ENCODE assay signal across 8 mouse cellular contexts in genomic region chr12:111037241-111038180, GRCm38 (mm10). TPM values are rescaled to one million over a fixed set of nuclear protein-coding genes. Genes with fewer than 3 reads are reported as not detected.
DNase-seq lines count a peak whose midpoint lies in the region; ATAC-seq lines count a peak whose summit lies in the region.

No protein-coding gene starts in this region.

- H3K36me3 ChIP-seq in embryonic facial prominence, embryonic 11.5 days (replicated peaks; ENCODE audit: control insufficient read depth, insufficient read depth, low read depth, low read length): no peaks in the 10 kb centered on the region
- peaks cover 4% of the 10 kb centered on the region; the same call in 1 of the 2 replicates for H3K36me3 ChIP-seq in midbrain, embryonic 13.5 days

- no peak for ATAC-seq in cerebellum, adult (ENCODE audit: insufficient number of reproducible peaks, low FRiP score, low TSS enrichment)
- ATAC-seq in embryonic facial prominence, embryonic 11.5 days (replicated peaks; ENCODE audit: insufficient number of reproducible peaks, low FRiP score, low TSS enrichment, low read depth): no peak
- no peak for ATAC-seq in midbrain, embryonic 13.5 days

- no peaks in the 10 kb centered on the region for H3K9me3 ChIP-seq in embryonic facial prominence, embryonic 11.5 days (replicated peaks; ENCODE audit: control insufficient read depth, low read length)
- no peaks in the 10 kb centered on the region for H3K9me3 ChIP-seq in midbrain, embryonic 13.5 days

- no peaks in the 10 kb centered on the region for H3K4me1 ChIP-seq in embryonic facial prominence, embryonic 11.5 days (ENCODE audit: control insufficient read depth, insufficient read depth, low read length)
- peaks cover 28% of the 10 kb centered on the region for H3K4me1 ChIP-seq in midbrain, embryonic 13.5 days (replicated peaks)

- H3K4me3 ChIP-seq in embryonic facial prominence, embryonic 11.5 days (ENCODE audit: low read depth, low read length): peak overlapping the region; percentile 96
- H3K4me3 ChIP-seq in midbrain, embryonic 13.5 days (replicated peaks): peak overlapping the region; percentile 97

- intact Hi-C loops in heart, postnatal 25 days (cut with DNase I): no loop called here

- no peaks in the 10 kb centered on the region for H3K27me3 ChIP-seq in embryonic facial prominence, embryonic 11.5 days (ENCODE audit: control insufficient read depth, insufficient read depth, low read length)
- H3K27me3 ChIP-seq in midbrain, embryonic 13.5 days: no peaks in the 10 kb centered on the region

- WGBS in embryonic facial prominence, embryonic 11.5 days: 47% methylated on average over 18 of the region's 18 CpGs
- WGBS in midbrain, embryonic 13.5 days: 58% methylated on average over 18 of the region's 18 CpGs

- H3K9ac ChIP-seq in embryonic facial prominence, embryonic 11.5 days (replicated peaks; ENCODE audit: low read length): peak overlapping the region; percentile 73; the same call in 1 of the 2 replicates
- H3K9ac ChIP-seq in midbrain, embryonic 13.5 days (replicated peaks): peak overlapping the region; percentile 86

- DNase-seq in cerebellum, adult 11 months: peak; percentile 24
- peak; percentile 46 for DNase-seq in NIH3T3 (ENCODE audit: low read depth)
- DNase-seq in embryonic facial prominence, embryonic 11.5 days (ENCODE audit: low spot score): peak; percentile 18
- peak; percentile 14 for DNase-seq in heart, postnatal 25 days (ENCODE audit: low spot score)
- peak; percentile 50 to 71 for DNase-seq in kidney, postnatal 4 days
- peak; percentile 17 for DNase-seq in thymus, postnatal 0 days (ENCODE audit: low spot score)

- peak overlapping the region; percentile 99; the same call in 1 of the 2 replicates for H3K27ac ChIP-seq in embryonic facial prominence, embryonic 11.5 days (replicated peaks; ENCODE audit: low read depth, low read length)
- H3K27ac ChIP-seq in midbrain, embryonic 13.5 days: peak overlapping the region; percentile 99

- peak overlapping the region; percentile 61 for H3K4me2 ChIP-seq in embryonic facial prominence, embryonic 11.5 days (ENCODE audit: low read depth, low read length)
- peak overlapping the region; percentile 83 for H3K4me2 ChIP-seq in midbrain, embryonic 13.5 days (replicated peaks)

RNA-seq across cellular contexts. Expression of gene Rcor1, which starts 1.6 kb away (rescaled TPM):
- 13.6 and 16.9 TPM in 2 replicates for polyA plus RNA-seq in embryonic facial prominence, embryonic 11.5 days (2014; fragmentation: Nextera tagmentation; extraction: Ambion mirVana)
- total RNA-seq in heart, postnatal 25 days (2021): 10 to 100 TPM; 14.8 to 17.4 TPM
- 6.0 and 6.5 TPM in 2 replicates for polyA plus RNA-seq in midbrain, embryonic 13.5 days (2015; fragmentation: Nextera tagmentation; extraction: Ambion mirVana)
- 10.1 and 14.0 TPM in 2 replicates for polyA plus RNA-seq in thymus, postnatal 0 days (2015; fragmentation: Nextera tagmentation; extraction: Ambion mirVana)

RNA-seq across cellular contexts. Expression of gene Ankrd9, which starts 58.7 kb away (rescaled TPM):
- 9.5 and 11.5 TPM in 2 replicates for polyA plus RNA-seq in embryonic facial prominence, embryonic 11.5 days (2014; fragmentation: Nextera tagmentation; extraction: Ambion mirVana)
- 10 to 100 TPM; 66.8 to 71.8 TPM for total RNA-seq in heart, postnatal 25 days (2021)
- 6.0 and 6.3 TPM in 2 replicates for polyA plus RNA-seq in midbrain, embryonic 13.5 days (2015; fragmentation: Nextera tagmentation; extraction: Ambion mirVana)
- 9.6 and 11.0 TPM in 2 replicates for polyA plus RNA-seq in thymus, postnatal 0 days (2015; fragmentation: Nextera tagmentation; extraction: Ambion mirVana)
